ENCODE assay signal across 9 mouse cellular contexts in the genomic region with DNA sequence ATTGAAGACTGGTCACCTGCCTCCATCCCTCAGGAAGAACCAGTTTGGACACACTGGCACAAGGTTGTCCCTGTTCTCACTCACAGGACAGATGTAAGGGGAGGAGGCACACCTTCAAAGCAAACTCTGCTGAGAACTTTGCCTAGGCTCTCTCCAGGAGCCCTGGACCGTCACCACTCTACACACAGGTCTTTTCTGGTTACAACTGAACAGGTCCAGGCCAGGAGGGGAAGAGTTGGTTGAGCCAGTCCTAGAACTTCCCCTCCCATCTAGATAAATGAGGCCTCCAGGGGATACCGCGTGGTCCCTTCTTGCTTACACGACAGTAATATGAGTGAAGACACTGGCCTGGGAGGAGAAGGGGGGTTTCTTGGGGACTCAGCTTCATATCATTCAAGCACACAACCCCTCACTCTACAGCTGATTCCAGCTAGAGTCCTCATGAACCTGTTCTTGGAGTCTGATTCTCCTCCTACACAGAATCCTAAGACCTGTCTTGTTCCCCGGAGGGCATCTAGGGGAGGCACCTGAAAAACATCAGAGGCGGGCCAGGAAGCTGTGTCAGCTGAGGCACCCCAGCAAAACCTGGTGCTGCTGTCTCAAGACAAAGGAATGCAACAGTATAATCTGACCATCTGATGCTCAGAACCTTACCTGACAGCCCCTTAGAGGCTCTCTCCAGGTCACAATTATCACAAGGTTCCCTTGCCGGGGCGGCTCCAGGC. TPM values are rescaled to one million over a fixed set of nuclear protein-coding genes. Genes with fewer than 3 reads are reported as not detected.
A peak's percentile ranks its signal among the peaks of the same experiment; 100 is the strongest.
DNase-seq lines count a peak whose midpoint lies in the region; ATAC-seq and TF ChIP-seq lines count a peak whose summit lies in the region.
"Had no signal": no experiment of that assay in that cellular context is flagged by ENCODE, and none has a peak within 500 bp of the region (broad histone marks: within the 10 kb centered on the region; RNA-seq: fewer than 3 reads in every experiment).

No protein-coding gene starts in this region.

- intact Hi-C loops in left cerebral cortex, postnatal 25 days (cut with DNase I), result no loop called here

- H3K36me3 ChIP-seq in lung, embryonic 15.5 days, result no peaks in the 10 kb centered on the region
- peaks cover 7% of the 10 kb centered on the region; the same call in 1 of the 2 replicates for H3K36me3 ChIP-seq in embryonic facial prominence, embryonic 12.5 days
- no peaks in the 10 kb centered on the region for H3K36me3 ChIP-seq in myocyte (ENCODE audit: control insufficient read depth, insufficient read depth)

- peak overlapping the region; percentile 79 for H3K27ac ChIP-seq in lung, embryonic 15.5 days
- H3K27ac ChIP-seq in embryonic facial prominence, embryonic 12.5 days, result peak overlapping the region; percentile 51
- H3K27ac ChIP-seq: forebrain, embryonic 12.5 days had no signal

- H3K79me2 ChIP-seq in myocyte (ENCODE audit: control insufficient read depth, insufficient read depth), result no peaks in the 10 kb centered on the region

- H3K9ac ChIP-seq in lung, embryonic 15.5 days, result no peak overlapping the region
- H3K9ac ChIP-seq in embryonic facial prominence, embryonic 12.5 days, result no peak overlapping the region
- H3K9ac ChIP-seq: forebrain, embryonic 12.5 days had no signal

- TF ChIP-seq CTCF in lung, adult 2 months (IDR thresholded peaks at IDR 0.05; ENCODE audit: insufficient read depth, low read length), result no peak

- H3K4me3 ChIP-seq in lung, embryonic 15.5 days, result no peak overlapping the region
- H3K4me3 ChIP-seq in lung, adult 2 months (replicated peaks; ENCODE audit: extremely low read depth, low read depth, low read length), result no peak overlapping the region
- no peak overlapping the region for H3K4me3 ChIP-seq in embryonic facial prominence, embryonic 12.5 days
- H3K4me3 ChIP-seq in myocyte, result no peak overlapping the region
- H3K4me3 ChIP-seq: forebrain, embryonic 12.5 days had no signal

- peaks cover 68% of the 10 kb centered on the region for H3K4me1 ChIP-seq in lung, embryonic 15.5 days
- H3K4me1 ChIP-seq in lung, adult 2 months (ENCODE audit: control insufficient read depth, insufficient read depth, low read length), result peaks cover 34% of the 10 kb centered on the region
- H3K4me1 ChIP-seq in embryonic facial prominence, embryonic 12.5 days, result peaks cover 34% of the 10 kb centered on the region

- TF ChIP-seq POLR2A in lung, adult 2 months (IDR thresholded peaks at IDR 0.05; ENCODE audit: borderline replicate concordance, extremely low read depth, low read depth, low read length), result no peak
- TF ChIP-seq POLR2A in myocyte (IDR thresholded peaks at IDR 0.05; ENCODE audit: insufficient read length, low read depth), result no peak

- 58% methylated on average over 8 of the region's 8 CpGs for WGBS in lung, embryonic 15.5 days
- WGBS in lung, adult 2 months, result 60% methylated on average over 8 of the region's 8 CpGs
- WGBS in embryonic facial prominence, embryonic 12.5 days, result 76% methylated on average over 8 of the region's 8 CpGs

- H3K4me2 ChIP-seq in lung, embryonic 15.5 days, result peak overlapping the region; percentile 19; the same call in 1 of the 2 replicates
- no peak overlapping the region for H3K4me2 ChIP-seq in embryonic facial prominence, embryonic 12.5 days (replicated peaks)
- H3K4me2 ChIP-seq in myocyte (ENCODE audit: low read depth), result peak overlapping the region; percentile 15
- H3K4me2 ChIP-seq: forebrain, embryonic 12.5 days had no signal

- H3K9me3 ChIP-seq in lung, embryonic 15.5 days, result no peaks in the 10 kb centered on the region
- H3K9me3 ChIP-seq in embryonic facial prominence, embryonic 12.5 days, result no peaks in the 10 kb centered on the region
- H3K9me3 ChIP-seq: forebrain, embryonic 12.5 days had no signal

- no peaks in the 10 kb centered on the region for H3K27me3 ChIP-seq in lung, embryonic 15.5 days
- no peaks in the 10 kb centered on the region for H3K27me3 ChIP-seq in embryonic facial prominence, embryonic 12.5 days
- no peaks in the 10 kb centered on the region for H3K27me3 ChIP-seq in myocyte (ENCODE audit: control insufficient read depth, insufficient read depth, insufficient read length)
- H3K27me3 ChIP-seq: forebrain, embryonic 12.5 days had no signal

- ATAC-seq in lung, embryonic 15.5 days (ENCODE audit: borderline replicate concordance, extremely low read depth, low FRiP score, low TSS enrichment), result no peak
- ATAC-seq in embryonic facial prominence, embryonic 12.5 days (ENCODE audit: insufficient number of reproducible peaks, insufficient read depth, low FRiP score, low TSS enrichment), result no peak
- ATAC-seq: hindbrain, embryonic 16.5 days had no signal

- no peak overlapping the region for H3ac ChIP-seq in myocyte (ENCODE audit: control insufficient read depth, insufficient read length)

- no peak for DNase-seq in lung, adult 2 months
- peak; percentile 49 for DNase-seq in kidney, adult 9 months
- no peak for DNase-seq in urinary bladder, adult 2 months (ENCODE audit: low spot score)
- no peak for DNase-seq in left cerebral cortex, postnatal 25 days (ENCODE audit: low spot score in 2 of 2)

TF ChIP-seq in myocyte, 11 proteins besides CTCF, POLR2A, EP300 and RAD21:
- TF ChIP-seq SRF (IDR thresholded peaks at IDR 0.05; ENCODE audit: control insufficient read depth, insufficient read length, low read depth) (no peak), POLR2AphosphoS2 (IDR thresholded peaks at IDR 0.05; ENCODE audit: insufficient read length, low read depth) (no peak), USF1 (IDR thresholded peaks at IDR 0.05; ENCODE audit: low read depth) (no peak), TCF3 (IDR thresholded peaks at IDR 0.05; ENCODE audit: insufficient read length, low read depth) (no peak), MAX (IDR thresholded peaks at IDR 0.05; ENCODE audit: low read depth) (no peak), MYOG (IDR thresholded peaks at IDR 0.05; ENCODE audit: control insufficient read depth in 1 of 3, insufficient read depth in 1 of 3, insufficient read length in 2 of 3, low read depth in 2 of 3) (no peak), MYOD1 (IDR thresholded peaks at IDR 0.05; ENCODE audit: control insufficient read depth in 1 of 3, insufficient read length in 2 of 3, low read depth in 2 of 3) (no peak), REST (IDR thresholded peaks at IDR 0.05; ENCODE audit: insufficient read depth, insufficient read length) (no peak), CEBPB (IDR thresholded peaks at IDR 0.05; ENCODE audit: insufficient read depth, poor library complexity, severe bottlenecking) (no peak), E2F4 (IDR thresholded peaks at IDR 0.05; ENCODE audit: insufficient read depth) (no peak), TCF12 (IDR thresholded peaks at IDR 0.05; ENCODE audit: insufficient read depth, poor library complexity, severe bottlenecking) (no peak)

RNA-seq across cellular contexts. Expression of a gene that starts 4.6 kb away (rescaled TPM):
- 3.6 and 4.8 TPM in 2 replicates for polyA plus RNA-seq in lung, embryonic 15.5 days (2015; fragmentation: Nextera tagmentation; extraction: Ambion mirVana)
- polyA plus RNA-seq in lung, adult 2 months (2012; rRNA removed), result 10.3 and 10.8 TPM in 2 replicates
- polyA plus RNA-seq in embryonic facial prominence, embryonic 12.5 days (2016; fragmentation: Nextera tagmentation; extraction: Ambion mirVana), result 1.8 and 2.4 TPM in 2 replicates
- 49.4 TPM for polyA plus RNA-seq in myocyte (2012; fragmentation: generic; extraction: Trizol)
- polyA plus RNA-seq in urinary bladder, adult 2 months (2012; rRNA removed), result 7.0 and 10.4 TPM in 2 replicates
- total RNA-seq in left cerebral cortex, postnatal 25 days (2021), result under 1 TPM in 1 of 2 experiments, not detected in 1; 0.32 TPM

RNA-seq across cellular contexts. Expression of a gene that starts 7.4 kb away (rescaled TPM):
- 24.4 and 25.5 TPM in 2 replicates for polyA plus RNA-seq in lung, embryonic 15.5 days (2015; fragmentation: Nextera tagmentation; extraction: Ambion mirVana)
- polyA plus RNA-seq in lung, adult 2 months (2012; rRNA removed), result 8.5 and 9.1 TPM in 2 replicates
- polyA plus RNA-seq in embryonic facial prominence, embryonic 12.5 days (2016; fragmentation: Nextera tagmentation; extraction: Ambion mirVana), result 1.00 and 1.7 TPM in 2 replicates
- 7.8 TPM for polyA plus RNA-seq in myocyte (2012; fragmentation: generic; extraction: Trizol)
- polyA plus RNA-seq in urinary bladder, adult 2 months (2012; rRNA removed), result 16.9 and 17.8 TPM in 2 replicates
- total RNA-seq in left cerebral cortex, postnatal 25 days (2021), result not detected

RNA-seq across cellular contexts. Expression of a gene that starts 28.7 kb away (rescaled TPM):
- polyA plus RNA-seq in lung, embryonic 15.5 days (2015; fragmentation: Nextera tagmentation; extraction: Ambion mirVana), result 29.8 and 35.5 TPM in 2 replicates
- polyA plus RNA-seq in lung, adult 2 months (2012; rRNA removed), result 18.8 and 23.0 TPM in 2 replicates
- 46.9 and 47.0 TPM in 2 replicates for polyA plus RNA-seq in embryonic facial prominence, embryonic 12.5 days (2016; fragmentation: Nextera tagmentation; extraction: Ambion mirVana)
- 84.9 TPM for polyA plus RNA-seq in myocyte (2012; fragmentation: generic; extraction: Trizol)
- polyA plus RNA-seq in urinary bladder, adult 2 months (2012; rRNA removed), result 31.6 and 33.7 TPM in 2 replicates
- 10 to 100 TPM; 40.4 to 45.5 TPM for total RNA-seq in left cerebral cortex, postnatal 25 days (2021)

RNA-seq across cellular contexts. Expression of a gene that starts 28.9 kb away (rescaled TPM):
- polyA plus RNA-seq in lung, embryonic 15.5 days (2015; fragmentation: Nextera tagmentation; extraction: Ambion mirVana), result 20.5 and 22.3 TPM in 2 replicates
- 14.5 and 18.0 TPM in 2 replicates for polyA plus RNA-seq in lung, adult 2 months (2012; rRNA removed)
- 26.3 and 28.7 TPM in 2 replicates for polyA plus RNA-seq in embryonic facial prominence, embryonic 12.5 days (2016; fragmentation: Nextera tagmentation; extraction: Ambion mirVana)
- 13.1 TPM for polyA plus RNA-seq in myocyte (2012; fragmentation: generic; extraction: Trizol)
- 26.4 and 29.5 TPM in 2 replicates for polyA plus RNA-seq in urinary bladder, adult 2 months (2012; rRNA removed)
- 10 to 100 TPM; 22.3 to 26.3 TPM for total RNA-seq in left cerebral cortex, postnatal 25 days (2021)

RNA-seq across cellular contexts. Expression of a gene that starts 46.2 kb away (rescaled TPM):
- polyA plus RNA-seq in lung, embryonic 15.5 days (2015; fragmentation: Nextera tagmentation; extraction: Ambion mirVana), result 0.25 and 0.49 TPM in 2 replicates
- polyA plus RNA-seq in lung, adult 2 months (2012; rRNA removed), result 5.4 and 7.9 TPM in 2 replicates
- 0.10 and 0.18 TPM in 2 replicates for polyA plus RNA-seq in embryonic facial prominence, embryonic 12.5 days (2016; fragmentation: Nextera tagmentation; extraction: Ambion mirVana)
- 0.23 TPM for polyA plus RNA-seq in myocyte (2012; fragmentation: generic; extraction: Trizol)
- polyA plus RNA-seq in urinary bladder, adult 2 months (2012; rRNA removed), result 0.44 and 0.65 TPM in 2 replicates
- total RNA-seq in left cerebral cortex, postnatal 25 days (2021), result under 1 TPM; 0.11 to 0.23 TPM
